Mouse (Mus musculus): ENCODE measurements around the gene Cmss1. TPM values are rescaled to one million over a fixed set of nuclear protein-coding genes. Genes with fewer than 3 reads are reported as not detected.

The Cmss1 gene
- polyA plus RNA-seq, 1 experiment from 2014 or later, result 38.8 TPM

DNA sequence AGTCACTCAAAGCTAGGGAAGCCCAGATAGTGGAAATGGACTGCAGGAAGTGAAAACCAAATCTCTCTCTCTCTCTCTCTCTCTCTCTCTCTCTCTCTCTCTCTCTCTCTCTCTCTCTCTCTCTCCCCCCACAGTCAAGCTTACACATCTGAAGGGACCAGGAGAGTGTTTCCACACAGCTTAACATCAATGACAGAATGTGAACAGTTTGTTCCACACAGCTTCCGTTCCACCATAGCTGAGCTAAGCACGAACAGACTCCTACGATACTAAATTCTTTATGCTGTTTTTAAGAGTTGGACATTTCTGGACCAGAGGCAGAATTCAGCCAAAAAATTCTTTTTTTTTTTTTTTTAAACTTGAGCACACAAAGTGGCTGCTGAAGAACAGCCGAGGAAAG, 114.8 kb downstream of the Cmss1 start:
- WGBS, result 97% methylated on average over 4 of the region's 4 CpGs
- 0 out of 2 replicates have a peak, but pooled peaks cover 1% of the 10 kb centered on the region for H3K4me1 ChIP-seq (replicated peaks; ENCODE audit: control insufficient read depth, insufficient read depth, low read length)
- no peak overlapping the region for H3K4me2 ChIP-seq (replicated peaks)
- no peaks in the 10 kb centered on the region for H3K27me3 ChIP-seq (ENCODE audit: control insufficient read depth, insufficient read depth, low read length)
- no peaks in the 10 kb centered on the region for H3K9me3 ChIP-seq (ENCODE audit: control insufficient read depth, low read length)
- no peak overlapping the region for H3K4me3 ChIP-seq (replicated peaks; ENCODE audit: low read length)
- H3K9ac ChIP-seq, result no peak overlapping the region
- DNase-seq (ENCODE audit: low spot score) (no peak), ATAC-seq (ENCODE audit: low FRiP score) (no peak)
- no peak overlapping the region for H3K27ac ChIP-seq
- no peaks in the 10 kb centered on the region for H3K36me3 ChIP-seq (replicated peaks; ENCODE audit: control insufficient read depth, insufficient read depth)

DNA sequence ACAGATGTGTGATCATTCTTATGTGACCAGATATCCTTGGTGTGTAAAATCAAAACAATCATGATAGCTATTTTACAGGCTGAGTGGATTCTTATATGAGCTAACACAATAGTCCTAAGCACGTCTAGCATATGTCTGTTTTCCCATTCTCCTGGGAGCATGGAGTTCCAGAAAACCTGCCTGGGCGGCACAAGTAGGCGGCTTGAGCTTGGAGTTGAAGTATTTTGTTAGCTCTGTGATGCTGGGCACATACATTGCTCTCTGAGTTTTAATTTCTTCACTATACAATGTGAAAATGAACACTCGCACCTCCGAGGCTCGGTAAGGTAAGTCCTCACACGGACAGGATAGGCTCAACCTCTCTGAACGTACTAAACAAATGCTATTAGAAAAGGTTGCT, 116.0 kb downstream of the Cmss1 start:
- no peaks in the 10 kb centered on the region for H3K9me3 ChIP-seq (ENCODE audit: control insufficient read depth, low read length)
- no peak overlapping the region for H3K27ac ChIP-seq
- DNase-seq (ENCODE audit: low spot score), result no peak
- H3K27me3 ChIP-seq (ENCODE audit: control insufficient read depth, insufficient read depth, low read length), result no peaks in the 10 kb centered on the region
- ATAC-seq (ENCODE audit: low FRiP score), result no peak
- H3K4me2 ChIP-seq (replicated peaks), result no peak overlapping the region
- no peaks in the 10 kb centered on the region for H3K36me3 ChIP-seq (replicated peaks; ENCODE audit: control insufficient read depth, insufficient read depth)
- no peaks in the 10 kb centered on the region for H3K4me1 ChIP-seq (replicated peaks; ENCODE audit: control insufficient read depth, insufficient read depth, low read length)
- no peak overlapping the region for H3K4me3 ChIP-seq (replicated peaks; ENCODE audit: low read length)
- WGBS, result 92% methylated on average over 8 of the region's 8 CpGs
- no peak overlapping the region for H3K9ac ChIP-seq

DNA sequence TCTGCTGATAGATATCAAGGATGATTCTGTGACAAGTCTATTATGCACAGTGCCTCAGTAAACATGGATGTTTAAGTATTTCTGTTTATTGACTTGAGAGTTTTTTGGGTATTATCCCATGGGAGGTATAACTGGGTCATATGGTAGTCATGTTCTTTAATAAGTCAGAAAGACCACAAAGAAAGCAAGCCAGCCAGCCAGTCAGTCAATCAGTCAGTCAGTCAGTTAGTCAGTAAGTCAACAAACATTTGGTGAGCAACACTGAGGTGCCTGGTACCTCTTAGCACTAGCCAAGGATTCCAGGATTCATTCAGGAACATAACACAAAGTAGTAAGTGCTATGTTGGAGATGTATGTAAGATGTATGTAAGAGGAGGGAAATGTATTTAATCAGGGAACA, 118.0 kb downstream of the Cmss1 start:
- no peak for DNase-seq (ENCODE audit: low spot score)
- Histone ChIP-seq H3K4me3 (replicated peaks; ENCODE audit: low read length) (no peak overlapping the region), H3K9me3 (ENCODE audit: control insufficient read depth, low read length) (no peaks in the 10 kb centered on the region), H3K4me1 (replicated peaks; ENCODE audit: control insufficient read depth, insufficient read depth, low read length) (no peaks in the 10 kb centered on the region), H3K36me3 (replicated peaks; ENCODE audit: control insufficient read depth, insufficient read depth) (no peaks in the 10 kb centered on the region), H3K27me3 (ENCODE audit: control insufficient read depth, insufficient read depth, low read length) (no peaks in the 10 kb centered on the region), H3K4me2 (replicated peaks) (no peak overlapping the region), H3K9ac (no peak overlapping the region), H3K27ac (no peak overlapping the region)
- no peak for ATAC-seq (ENCODE audit: low FRiP score)

DNA sequence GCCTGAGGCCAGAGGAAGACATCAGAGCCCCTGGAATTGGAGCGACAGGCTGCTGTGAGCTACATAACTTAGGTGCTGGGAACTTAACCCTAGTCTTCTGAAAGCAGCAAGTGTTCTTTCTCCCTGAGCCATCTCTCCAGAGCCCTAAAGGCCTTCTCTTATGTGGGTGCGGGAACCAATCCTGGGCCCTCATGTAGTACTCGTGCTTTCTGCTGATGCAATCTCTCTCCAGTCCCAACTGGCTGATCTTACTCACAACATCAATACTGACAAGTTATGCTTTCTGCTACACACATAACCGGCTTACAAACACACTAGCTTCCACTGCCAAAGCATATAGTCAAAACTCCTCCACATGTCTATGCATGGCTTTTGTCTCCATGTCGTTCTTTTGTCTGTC, 120.4 kb downstream of the Cmss1 start:
- H3K4me2 ChIP-seq (replicated peaks), result no peak overlapping the region
- WGBS, result 94% methylated on average over 5 of the region's 5 CpGs
- no peak for ATAC-seq (ENCODE audit: low FRiP score)

DNA sequence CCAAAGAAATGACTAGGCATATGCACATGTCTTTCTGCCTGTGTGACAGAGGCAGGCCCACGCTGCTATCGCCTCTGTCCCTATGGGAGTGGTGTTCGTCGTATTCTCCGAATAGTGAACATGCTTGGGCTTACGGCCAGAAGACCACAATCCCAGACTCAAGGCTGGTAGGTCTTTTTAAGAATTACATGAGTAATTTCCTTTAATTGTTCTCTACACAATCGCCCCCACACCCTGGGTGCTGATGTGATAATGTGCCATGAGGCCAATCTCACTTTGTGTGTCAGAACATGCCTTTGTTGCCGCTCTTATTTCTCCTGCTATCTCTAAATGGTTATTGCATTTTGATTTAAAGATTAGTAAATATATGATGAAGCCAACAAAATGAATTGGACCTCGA, 121.4 kb downstream of the Cmss1 start:
- no peak overlapping the region for H3K9ac ChIP-seq
- no peaks in the 10 kb centered on the region for H3K27me3 ChIP-seq (ENCODE audit: control insufficient read depth, insufficient read depth, low read length)
- 68% methylated on average over 9 of the region's 9 CpGs for WGBS
- no peaks in the 10 kb centered on the region for H3K9me3 ChIP-seq (ENCODE audit: control insufficient read depth, low read length)
- no peaks in the 10 kb centered on the region for H3K36me3 ChIP-seq (replicated peaks; ENCODE audit: control insufficient read depth, insufficient read depth)
- H3K4me2 ChIP-seq (replicated peaks), result no peak overlapping the region
- no peak overlapping the region for H3K27ac ChIP-seq
- no peaks in the 10 kb centered on the region for H3K4me1 ChIP-seq (replicated peaks; ENCODE audit: control insufficient read depth, insufficient read depth, low read length)
- no peak overlapping the region for H3K4me3 ChIP-seq (replicated peaks; ENCODE audit: low read length)
- DNase-seq (ENCODE audit: low spot score) (no peak), ATAC-seq (ENCODE audit: low FRiP score) (no peak)

More for the DNA sequence above, 120.4 kb downstream of the Cmss1 start:
- no peak for DNase-seq (ENCODE audit: low spot score)
- no peak overlapping the region for H3K27ac ChIP-seq
- no peaks in the 10 kb centered on the region for H3K9me3 ChIP-seq (ENCODE audit: control insufficient read depth, low read length)
- no peak overlapping the region for H3K4me3 ChIP-seq (replicated peaks; ENCODE audit: low read length)
- no peaks in the 10 kb centered on the region for H3K36me3 ChIP-seq (replicated peaks; ENCODE audit: control insufficient read depth, insufficient read depth)
- no peak overlapping the region for H3K9ac ChIP-seq
- no peaks in the 10 kb centered on the region for H3K27me3 ChIP-seq (ENCODE audit: control insufficient read depth, insufficient read depth, low read length)
- H3K4me1 ChIP-seq (replicated peaks; ENCODE audit: control insufficient read depth, insufficient read depth, low read length), result no peaks in the 10 kb centered on the region

DNA sequence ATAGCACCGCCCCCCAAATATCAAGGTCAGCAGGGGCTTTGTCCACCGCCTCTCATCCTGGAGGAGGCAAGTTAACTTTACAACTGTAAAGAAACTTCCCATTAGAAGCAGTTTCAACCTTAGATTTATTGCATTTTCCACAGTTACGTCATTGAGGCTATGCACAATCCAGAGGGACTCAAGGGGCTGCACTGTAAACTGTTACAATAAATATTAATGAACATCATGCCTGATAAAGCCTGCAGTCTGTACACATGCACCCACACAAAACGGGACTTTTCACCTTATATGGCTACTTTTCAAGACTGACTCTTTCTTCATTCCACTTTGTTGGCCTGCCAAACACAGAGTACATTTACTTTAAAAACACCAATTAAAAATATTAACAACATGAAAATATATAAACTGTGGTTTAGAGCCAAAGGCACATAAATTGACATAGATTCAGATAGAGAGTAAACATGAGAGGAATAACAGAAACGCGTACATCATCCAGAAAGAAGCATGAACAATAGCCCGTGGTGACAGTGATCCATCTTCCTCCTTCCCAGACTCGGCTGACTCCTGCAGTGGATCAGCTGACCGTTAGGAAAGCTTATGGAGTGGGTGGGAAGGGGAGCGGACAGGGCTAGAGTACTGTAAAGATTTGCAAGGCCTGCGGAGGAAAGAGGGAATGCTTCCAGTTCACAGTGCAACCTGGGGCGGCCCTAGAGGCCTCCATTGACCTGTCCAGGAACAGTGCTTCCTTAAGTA, 122.4 kb downstream of the Cmss1 start:
- DNase-seq (ENCODE audit: low spot score) (no peak), ATAC-seq (ENCODE audit: low FRiP score) (no peak)
- 55% methylated on average over 12 of the region's 12 CpGs for WGBS
- no peaks in the 10 kb centered on the region for H3K4me1 ChIP-seq (replicated peaks; ENCODE audit: control insufficient read depth, insufficient read depth, low read length)
- no peaks in the 10 kb centered on the region for H3K9me3 ChIP-seq (ENCODE audit: control insufficient read depth, low read length)
- no peak overlapping the region for H3K4me3 ChIP-seq (replicated peaks; ENCODE audit: low read length)
- H3K27ac ChIP-seq, result no peak overlapping the region
- H3K9ac ChIP-seq, result no peak overlapping the region
- H3K27me3 ChIP-seq (ENCODE audit: control insufficient read depth, insufficient read depth, low read length), result no peaks in the 10 kb centered on the region
- H3K36me3 ChIP-seq (replicated peaks; ENCODE audit: control insufficient read depth, insufficient read depth), result no peaks in the 10 kb centered on the region
- no peak overlapping the region for H3K4me2 ChIP-seq (replicated peaks)

DNA sequence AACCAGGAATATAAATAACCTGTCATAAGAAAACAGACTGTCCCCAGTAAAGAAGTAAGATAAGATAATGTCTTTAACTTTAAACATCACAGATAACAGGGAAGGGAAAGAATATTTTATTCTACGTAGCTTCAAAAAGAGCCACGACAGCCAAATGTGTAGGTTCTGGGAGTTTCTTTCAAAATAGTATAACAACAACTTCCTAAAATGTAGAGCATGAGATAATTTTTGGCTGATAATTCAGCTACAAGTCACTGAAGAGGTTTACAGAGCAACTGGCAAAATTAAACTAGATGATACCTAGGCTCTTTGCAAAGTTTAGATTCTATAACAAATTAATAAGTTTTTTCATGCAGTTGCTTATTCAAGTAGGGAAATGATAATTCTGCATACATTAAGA, 123.2 kb downstream of the Cmss1 start:
- Histone ChIP-seq H3K9ac (no peak overlapping the region), H3K27ac (no peak overlapping the region), H3K9me3 (ENCODE audit: control insufficient read depth, low read length) (no peaks in the 10 kb centered on the region), H3K4me1 (replicated peaks; ENCODE audit: control insufficient read depth, insufficient read depth, low read length) (no peaks in the 10 kb centered on the region), H3K27me3 (ENCODE audit: control insufficient read depth, insufficient read depth, low read length) (no peaks in the 10 kb centered on the region), H3K4me3 (replicated peaks; ENCODE audit: low read length) (no peak overlapping the region), H3K36me3 (replicated peaks; ENCODE audit: control insufficient read depth, insufficient read depth) (no peaks in the 10 kb centered on the region), H3K4me2 (replicated peaks) (no peak overlapping the region)
- 90% methylated on average over 2 of the region's 2 CpGs for WGBS
- DNase-seq (ENCODE audit: low spot score) (no peak), ATAC-seq (ENCODE audit: low FRiP score) (no peak)

DNA sequence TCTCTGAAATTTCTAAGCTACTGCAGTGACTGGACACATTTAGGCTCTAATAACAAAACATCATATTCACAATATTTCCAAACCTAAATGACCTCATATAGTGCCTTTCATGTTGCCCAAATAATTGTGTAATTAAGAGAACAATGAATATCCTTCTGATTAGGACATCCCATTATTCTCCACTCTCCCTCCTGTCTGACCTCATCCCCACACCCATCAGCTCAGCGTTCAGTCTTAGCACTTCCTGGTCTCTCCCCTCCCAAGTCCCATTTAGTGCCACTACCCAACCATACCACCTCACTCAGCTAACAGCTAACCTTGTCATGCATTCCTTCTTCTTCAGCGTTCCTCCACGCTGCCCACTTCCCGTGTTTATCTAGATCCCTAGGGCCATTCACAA, 123.8 kb downstream of the Cmss1 start:
- H3K36me3 ChIP-seq (replicated peaks; ENCODE audit: control insufficient read depth, insufficient read depth), result no peaks in the 10 kb centered on the region
- DNase-seq (ENCODE audit: low spot score) (no peak), ATAC-seq (ENCODE audit: low FRiP score) (no peak)
- H3K4me2 ChIP-seq (replicated peaks), result no peak overlapping the region
- no peak overlapping the region for H3K4me3 ChIP-seq (replicated peaks; ENCODE audit: low read length)
- no peak overlapping the region for H3K9ac ChIP-seq
- no peak overlapping the region for H3K27ac ChIP-seq
- H3K4me1 ChIP-seq (replicated peaks; ENCODE audit: control insufficient read depth, insufficient read depth, low read length), result no peaks in the 10 kb centered on the region
- 76% methylated on average over 4 of the region's 4 CpGs for WGBS
- H3K27me3 ChIP-seq (ENCODE audit: control insufficient read depth, insufficient read depth, low read length), result no peaks in the 10 kb centered on the region
- no peaks in the 10 kb centered on the region for H3K9me3 ChIP-seq (ENCODE audit: control insufficient read depth, low read length)

DNA sequence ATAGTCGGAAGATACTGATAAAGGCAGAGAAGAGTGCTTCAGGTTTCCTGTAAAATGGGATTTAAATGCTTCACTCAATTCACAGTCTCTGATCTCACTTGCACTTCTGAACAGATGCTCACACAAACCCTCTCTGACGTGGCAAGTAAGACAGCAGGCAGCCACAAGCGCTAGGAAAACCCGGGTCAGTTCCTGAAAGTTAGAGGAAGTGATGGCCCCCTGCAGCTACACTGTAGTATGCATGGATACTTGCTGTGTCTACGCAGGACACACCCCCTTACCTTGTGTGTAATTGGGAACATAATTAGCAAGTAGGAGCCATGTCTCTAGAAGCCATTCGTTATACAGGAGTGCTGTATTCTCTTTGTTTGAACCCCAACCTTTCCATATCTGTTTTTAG, 124.4 kb downstream of the Cmss1 start:
- H3K4me3 ChIP-seq (replicated peaks; ENCODE audit: low read length), result no peak overlapping the region
- no peaks in the 10 kb centered on the region for H3K27me3 ChIP-seq (ENCODE audit: control insufficient read depth, insufficient read depth, low read length)
- no peaks in the 10 kb centered on the region for H3K36me3 ChIP-seq (replicated peaks; ENCODE audit: control insufficient read depth, insufficient read depth)
- no peak overlapping the region for H3K27ac ChIP-seq
- no peaks in the 10 kb centered on the region for H3K9me3 ChIP-seq (ENCODE audit: control insufficient read depth, low read length)
- 60% methylated on average over 6 of the region's 6 CpGs for WGBS
- no peak overlapping the region for H3K9ac ChIP-seq
- DNase-seq (ENCODE audit: low spot score) (no peak), ATAC-seq (ENCODE audit: low FRiP score) (no peak)
- H3K4me1 ChIP-seq (replicated peaks; ENCODE audit: control insufficient read depth, insufficient read depth, low read length), result no peaks in the 10 kb centered on the region
- no peak overlapping the region for H3K4me2 ChIP-seq (replicated peaks)

DNA sequence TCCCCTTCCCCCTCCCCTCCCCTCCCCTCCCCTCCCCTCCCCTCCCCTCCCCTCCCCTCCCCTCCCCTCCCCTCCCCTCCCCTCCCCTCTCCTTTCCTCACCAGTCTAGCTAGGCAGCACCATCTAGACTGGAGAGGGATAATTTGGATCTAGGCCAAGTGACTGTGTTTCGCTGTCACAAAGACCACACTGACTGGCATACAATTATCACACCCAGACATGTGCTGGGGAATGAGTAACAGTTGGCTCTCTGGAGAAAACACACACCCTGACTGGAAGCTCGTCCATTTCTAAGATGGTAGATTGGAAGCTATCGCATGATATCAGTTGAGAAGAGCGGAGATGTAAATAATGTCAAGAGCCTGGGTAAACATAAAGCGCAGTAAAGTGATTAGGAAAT, 126.9 kb downstream of the Cmss1 start:
- H3K27me3 ChIP-seq (ENCODE audit: control insufficient read depth, insufficient read depth, low read length), result no peaks in the 10 kb centered on the region
- peak; percentile 67; the same call in 1 of the 2 replicates for ATAC-seq (ENCODE audit: low FRiP score)
- 70% methylated on average over 5 of the region's 5 CpGs for WGBS
- H3K4me1 ChIP-seq (replicated peaks; ENCODE audit: control insufficient read depth, insufficient read depth, low read length), result no peaks in the 10 kb centered on the region
- DNase-seq (ENCODE audit: low spot score), result no peak
- no peaks in the 10 kb centered on the region for H3K9me3 ChIP-seq (ENCODE audit: control insufficient read depth, low read length)
- no peak overlapping the region for H3K27ac ChIP-seq
- no peak overlapping the region for H3K9ac ChIP-seq
- H3K36me3 ChIP-seq (replicated peaks; ENCODE audit: control insufficient read depth, insufficient read depth), result no peaks in the 10 kb centered on the region
- H3K4me2 ChIP-seq (replicated peaks), result no peak overlapping the region
- H3K4me3 ChIP-seq (replicated peaks; ENCODE audit: low read length), result no peak overlapping the region

All from hindbrain, embryonic 14.5 days (tissue).